ENCODE assay signal across 28 mouse cellular contexts in genomic region chrX:85226883-85227282, GRCm38 (mm10). TPM values are rescaled to one million over a fixed set of nuclear protein-coding genes. Genes with fewer than 3 reads are reported as not detected.
DNase-seq lines count a peak whose midpoint lies in the region; ATAC-seq lines count a peak whose summit lies in the region.
"Had no signal": no experiment of that assay in that cellular context is flagged by ENCODE, and none has a peak within 500 bp of the region (broad histone marks: within the 10 kb centered on the region; RNA-seq: fewer than 3 reads in every experiment).

No protein-coding gene starts in this region.

- H3K27ac ChIP-seq in forebrain, embryonic 10.5 days: no peak overlapping the region
- H3K27ac ChIP-seq in forebrain, embryonic 13.5 days: no peak overlapping the region
- H3K27ac ChIP-seq: embryonic facial prominence, embryonic 15.5 days; hindbrain, embryonic 15.5 days; kidney, postnatal 0 days; layer of hippocampus, adult 2 months; left cerebral cortex, adult 2 months; liver, embryonic 12.5 days; neural tube, embryonic 12.5 days had no signal

- DNase-seq in heart, adult 8-10 months (ENCODE audit: low spot score): peak; percentile 3
- DNase-seq in heart, postnatal 14 days: no peak
- peak; percentile 9 to 15 for DNase-seq in CD8-positive naive resting alpha-beta T cell, adult 2 months (ENCODE audit: low read depth in 2 of 2, low spot score in 2 of 2)
- DNase-seq in thymus, postnatal 14 days: peak; percentile 46
- DNase-seq in forebrain, embryonic 10.5 days (ENCODE audit: extremely low spot score, low spot score): no peak
- no peak for DNase-seq in Muller cell, postnatal 12 days (ENCODE audit: inconsistent ontology term)
- DNase-seq: adrenal gland, postnatal 25 days; cerebellum, adult 8-10 months; embryo, embryonic 11 days; gastrocnemius, postnatal 36 days; lung, embryonic 14.5 days; right cerebral cortex, postnatal 25 days had no signal

- no peak overlapping the region for H3K4me2 ChIP-seq in forebrain, embryonic 13.5 days
- H3K4me2 ChIP-seq: embryonic facial prominence, embryonic 15.5 days; hindbrain, embryonic 15.5 days; liver, embryonic 12.5 days; lung, embryonic 14.5 days; neural tube, embryonic 12.5 days had no signal

- peak; percentile 90 to 99 for ATAC-seq in hematopoietic stem cell, adult 5-6 weeks (replicated peaks in 1 of 2; ENCODE audit: insufficient read depth in 1 of 2, low FRiP score in 2 of 2, low TSS enrichment in 1 of 2, low read depth in 1 of 2, poor library complexity in 2 of 2, severe bottlenecking in 2 of 2)
- no peak for ATAC-seq in forebrain, embryonic 13.5 days
- ATAC-seq: activated CD4-positive, CD25-positive, alpha-beta regulatory T cell, adult 4 months; intestine, embryonic 16.5 days; liver, embryonic 12.5 days had no signal

- no peak overlapping the region for H3K9ac ChIP-seq in forebrain, embryonic 13.5 days
- H3K9ac ChIP-seq: embryonic facial prominence, embryonic 15.5 days; hindbrain, embryonic 15.5 days; liver, embryonic 12.5 days; lung, embryonic 14.5 days; neural tube, embryonic 12.5 days had no signal

- no peaks in the 10 kb centered on the region for H3K36me3 ChIP-seq in forebrain, embryonic 10.5 days (replicated peaks)
- no peaks in the 10 kb centered on the region for H3K36me3 ChIP-seq in forebrain, embryonic 13.5 days (ENCODE audit: poor library complexity, severe bottlenecking)
- H3K36me3 ChIP-seq: embryonic facial prominence, embryonic 15.5 days; hindbrain, embryonic 15.5 days; liver, embryonic 12.5 days; neural tube, embryonic 12.5 days had no signal

- H3K27me3 ChIP-seq in forebrain, embryonic 10.5 days (ENCODE audit: poor library complexity, severe bottlenecking): peaks cover 15% of the 10 kb centered on the region
- no peaks in the 10 kb centered on the region for H3K27me3 ChIP-seq in forebrain, embryonic 13.5 days
- H3K27me3 ChIP-seq: embryonic facial prominence, embryonic 15.5 days; hindbrain, embryonic 15.5 days; liver, embryonic 12.5 days; neural tube, embryonic 12.5 days had no signal

- no peak overlapping the region for H3K4me3 ChIP-seq in forebrain, embryonic 10.5 days
- H3K4me3 ChIP-seq in forebrain, embryonic 13.5 days: no peak overlapping the region
- H3K4me3 ChIP-seq: embryonic facial prominence, embryonic 15.5 days; hindbrain, embryonic 15.5 days; layer of hippocampus, adult 2 months; left cerebral cortex, adult 2 months; liver, embryonic 12.5 days; neural tube, embryonic 12.5 days had no signal

- intact Hi-C loops in heart, postnatal 14 days (cut with DNase I): loop anchor here (1.0 kb wide), 1 partner anchor 11 kb away; no protein-coding TSS in a partner anchor

- H3K9me3 ChIP-seq in forebrain, embryonic 10.5 days: no peaks in the 10 kb centered on the region
- no peaks in the 10 kb centered on the region for H3K9me3 ChIP-seq in forebrain, embryonic 13.5 days (replicated peaks)
- H3K9me3 ChIP-seq: embryonic facial prominence, embryonic 15.5 days; hindbrain, embryonic 15.5 days; liver, embryonic 12.5 days; neural tube, embryonic 12.5 days had no signal

- peaks cover 6% of the 10 kb centered on the region for H3K4me1 ChIP-seq in forebrain, embryonic 10.5 days
- no peaks in the 10 kb centered on the region for H3K4me1 ChIP-seq in forebrain, embryonic 13.5 days
- H3K4me1 ChIP-seq: embryonic facial prominence, embryonic 15.5 days; hindbrain, embryonic 15.5 days; liver, embryonic 12.5 days; neural tube, embryonic 12.5 days had no signal

RNA-seq across cellular contexts. Expression of gene Fthl17a, which starts 22.6 kb away (rescaled TPM):
- not detected for total RNA-seq in heart, adult 8-10 months (2022)
- not detected for total RNA-seq in heart, postnatal 14 days (2021)
- total RNA-seq in hematopoietic stem cell, adult 5-6 weeks (2017): not detected in 2 replicates
- not detected in 2 replicates for polyA plus RNA-seq in forebrain, embryonic 10.5 days (2016; fragmentation: Nextera tagmentation; extraction: Ambion mirVana)
- polyA plus RNA-seq in forebrain, embryonic 13.5 days (2015; fragmentation: Nextera tagmentation; extraction: Ambion mirVana): not detected in 2 replicates
- total RNA-seq: adrenal gland, postnatal 25 days; gastrocnemius, postnatal 36 days; layer of hippocampus, adult 2 months; left cerebral cortex, adult 2 months; megakaryocyte-erythroid progenitor cell, adult 5-6 weeks had no signal
- polyA plus RNA-seq: activated CD4-positive, CD25-positive, alpha-beta regulatory T cell, adult 4 months; C2C12; embryonic facial prominence, embryonic 15.5 days; forebrain, embryonic 11.5 days; heart, embryonic 14.5 days; hindbrain, embryonic 15.5 days; intestine, embryonic 16.5 days; kidney, postnatal 0 days; limb, embryonic 11.5 days; liver, embryonic 12.5 days; lung, embryonic 14.5 days; neural tube, embryonic 12.5 days had no signal

Comparison
In these comparisons a context has a peak if more than half of its experiments do, and no peak if none do; other contexts are left out.
1. DNase-seq: peak in heart, adult 8-10 months (single experiment), CD8-positive naive resting alpha-beta T cell, adult 2 months (2 of 2) and thymus, postnatal 14 days (single experiment); none in heart, postnatal 14 days (0 of 2), forebrain, embryonic 10.5 days (single experiment) and Muller cell, postnatal 12 days (single experiment).